Mouse (Mus musculus) E14TG2a.4 (cell line): Measurements from ENCODE around the gene Sec61b.
A peak's percentile ranks its signal among the peaks of the same experiment; 100 is the strongest.

ENCODE experiments used
- H3K27me3 ChIP-seq: 2 replicates; pipeline ENCODE4 v1.6.1; 2014; ENCODE audit warnings: low read length, control low read depth; ENCODE audit not compliant: insufficient read depth
- H3K36me3 ChIP-seq: 2 replicates; pipeline ENCODE4 v1.6.1; 2014; ENCODE audit warnings: low read length, control low read depth; ENCODE audit not compliant: insufficient read depth
- H3K4me1 ChIP-seq: replicated peaks from 2 replicates; pipeline ENCODE4 v1.6.1; 2014; ENCODE audit warnings: low read depth, low read length, control low read depth
- H3K4me3 ChIP-seq: replicated peaks from 2 replicates; pipeline ENCODE4 v1.5.1; 2014; ENCODE audit warnings: mild to moderate bottlenecking, low read length
- H3K9me3 ChIP-seq: 2 replicates; pipeline ENCODE4 v1.6.1; 2014; ENCODE audit warnings: low read length, control low read depth
- CTCF ChIP-seq: conservative IDR thresholded peaks from 2 replicates; pipeline ENCODE4 v1.5.1; 2014; ENCODE audit warnings: low read length
- NANOG ChIP-seq: IDR thresholded peaks from 2 replicates; pipeline ENCODE4 v1.6.1; 2014; ENCODE audit warnings: borderline replicate concordance, low read length, mixed read lengths
- POU5F1 ChIP-seq: IDR thresholded peaks from 2 replicates; pipeline ENCODE4 v1.6.1; 2014; ENCODE audit warnings: low read length, borderline replicate concordance

The Sec61b gene

DNA sequence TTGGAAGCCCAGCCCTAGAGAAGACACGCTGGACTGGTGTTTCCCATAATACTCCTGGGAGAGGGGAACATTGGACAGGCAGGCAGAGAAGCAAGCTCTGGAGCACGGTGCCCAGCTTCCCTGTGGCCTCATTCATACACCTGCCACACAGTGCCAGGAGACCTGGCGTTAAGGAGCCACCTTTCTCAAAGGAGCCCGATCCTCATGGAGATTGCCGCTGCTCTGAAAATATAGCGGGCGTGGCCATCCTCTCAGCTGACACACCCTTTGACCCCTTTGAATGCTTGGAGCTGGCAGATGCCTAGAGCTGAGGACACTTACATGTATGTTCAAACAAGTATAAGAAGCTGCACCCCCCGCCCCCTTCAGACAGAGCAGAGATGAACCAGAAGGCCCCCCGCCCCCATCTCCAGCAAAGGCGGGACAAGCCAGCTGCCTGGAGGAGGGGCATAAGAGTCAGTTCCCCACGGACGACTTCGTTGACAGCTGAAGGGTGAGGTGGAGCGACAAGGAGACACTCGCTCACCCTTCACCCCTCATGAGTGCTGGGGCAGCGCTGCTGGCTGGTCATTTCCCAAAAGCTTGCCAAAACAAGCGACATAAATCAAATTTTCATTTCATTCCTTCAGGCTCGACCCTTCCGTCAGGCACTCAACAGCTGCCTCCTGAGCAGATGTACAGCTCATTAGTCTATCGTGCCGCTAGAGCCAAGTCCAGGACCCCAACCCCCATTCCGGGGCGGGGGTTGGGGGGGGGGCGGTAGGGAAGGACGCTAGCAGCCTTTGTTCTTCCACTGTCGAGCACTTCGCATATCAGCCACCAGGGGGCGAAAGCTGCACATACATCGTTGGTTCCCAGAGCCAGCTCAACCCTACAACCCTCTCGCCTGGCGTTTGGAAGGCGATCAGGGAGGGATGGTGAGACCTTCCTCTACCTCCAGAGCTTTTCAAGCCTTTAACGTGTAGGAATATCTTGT is 36.8 kb upstream of the Sec61b start:
- no peaks in the 10 kb centered on the region for H3K36me3 ChIP-seq
- H3K4me1 ChIP-seq: peaks cover 21% of the 10 kb centered on the region
- peaks cover 11% of the 10 kb centered on the region for H3K9me3 ChIP-seq
- peaks cover 35% of the 10 kb centered on the region for H3K27me3 ChIP-seq
- no peak for TF ChIP-seq NANOG
- TF ChIP-seq CTCF: peak; percentile 58
- TF ChIP-seq POU5F1: no peak
- peak overlapping the region; percentile 64 for H3K4me3 ChIP-seq

GRCm38 (mm10) chr4:47438956-47439355 is 35.5 kb upstream of the Sec61b start:
- Histone ChIP-seq H3K4me3 (no peak overlapping the region), H3K4me1 (peaks cover 21% of the 10 kb centered on the region), H3K36me3 (no peaks in the 10 kb centered on the region), H3K9me3 (peaks cover 11% of the 10 kb centered on the region), H3K27me3 (peaks cover 35% of the 10 kb centered on the region)
- no peak for TF ChIP-seq CTCF
- no peak for TF ChIP-seq NANOG
- no peak for TF ChIP-seq POU5F1

GRCm38 (mm10) chr4:47440951-47441350 is 33.5 kb upstream of the Sec61b start:
- H3K4me1 ChIP-seq: peaks cover 14% of the 10 kb centered on the region
- H3K36me3 ChIP-seq: no peaks in the 10 kb centered on the region
- H3K27me3 ChIP-seq: peaks cover 18% of the 10 kb centered on the region
- no peak for TF ChIP-seq NANOG
- TF ChIP-seq POU5F1: no peak
- no peak for TF ChIP-seq CTCF
- H3K4me3 ChIP-seq: no peak overlapping the region
- peaks cover 11% of the 10 kb centered on the region for H3K9me3 ChIP-seq

GRCm38 (mm10) chr4:47448526-47448925 is 25.9 kb upstream of the Sec61b start:
- H3K36me3 ChIP-seq: no peaks in the 10 kb centered on the region
- 0 out of 2 replicates have a peak, but pooled peaks cover 7% of the 10 kb centered on the region for H3K27me3 ChIP-seq
- TF ChIP-seq POU5F1: no peak
- no peak for TF ChIP-seq CTCF
- TF ChIP-seq NANOG: no peak
- H3K4me3 ChIP-seq: no peak overlapping the region
- H3K9me3 ChIP-seq: no peaks in the 10 kb centered on the region
- peaks cover 10% of the 10 kb centered on the region for H3K4me1 ChIP-seq

- no peak for TF ChIP-seq CTCF
- TF ChIP-seq NANOG: no peak
- TF ChIP-seq POU5F1: no peak
Observed at GRCm38 (mm10) chr4:47449116-47449515, 25.3 kb upstream of the Sec61b start.

DNA sequence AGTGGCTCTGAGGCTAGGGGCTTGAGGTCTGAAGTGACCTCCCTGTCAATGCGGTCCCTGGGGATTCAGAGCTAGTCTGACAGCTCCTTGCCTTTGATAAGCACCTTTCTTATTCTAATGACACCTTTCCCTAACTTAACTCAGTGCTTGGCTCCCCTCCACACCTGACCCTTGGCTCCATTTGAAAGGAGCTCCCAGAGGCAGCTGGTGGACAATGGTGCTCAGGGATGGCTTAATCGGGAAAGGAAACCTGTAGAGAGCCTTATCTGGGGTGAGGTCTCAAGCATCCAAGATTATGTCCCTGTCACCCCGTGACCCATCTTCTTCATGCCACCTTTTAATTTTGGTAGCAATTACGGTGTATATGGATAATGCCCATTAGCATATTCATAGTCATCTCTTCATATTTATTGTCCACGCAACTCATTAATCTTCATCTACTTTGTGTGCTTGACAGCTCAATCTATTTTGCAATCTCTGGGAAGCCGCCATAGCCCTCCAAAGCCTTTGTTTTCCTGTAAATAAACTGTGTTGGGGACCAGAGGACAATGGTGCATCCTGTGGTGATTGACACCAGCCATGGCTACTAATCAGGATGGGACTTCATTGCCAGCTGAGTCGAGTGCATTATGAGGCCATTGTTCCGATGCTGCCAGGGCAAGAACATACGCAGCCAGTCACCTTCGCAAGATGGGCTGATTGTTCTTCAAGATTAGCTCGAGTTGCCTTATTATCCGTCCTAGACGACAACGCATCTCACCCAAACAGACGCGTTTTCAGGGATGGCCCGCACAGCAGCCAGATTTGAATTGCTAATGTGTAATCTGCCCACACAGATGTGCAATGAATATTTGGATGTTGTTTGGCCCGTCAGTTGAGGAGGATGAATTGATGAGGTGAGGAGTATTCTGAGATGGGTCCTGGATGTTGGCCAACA is 24.6 kb upstream of the Sec61b start:
- TF ChIP-seq NANOG (no peak), CTCF (no peak), POU5F1 (no peak)
- H3K4me3 ChIP-seq: no peak overlapping the region
- no peaks in the 10 kb centered on the region for H3K9me3 ChIP-seq
- 0 out of 2 replicates have a peak, but pooled peaks cover 7% of the 10 kb centered on the region for H3K27me3 ChIP-seq
- H3K4me1 ChIP-seq: peaks cover 10% of the 10 kb centered on the region
- H3K36me3 ChIP-seq: no peaks in the 10 kb centered on the region

More at GRCm38 (mm10) chr4:47449116-47449515, 25.3 kb upstream of the Sec61b start:
- Histone ChIP-seq H3K9me3 (no peaks in the 10 kb centered on the region), H3K4me1 (peaks cover 10% of the 10 kb centered on the region), H3K36me3 (no peaks in the 10 kb centered on the region), H3K4me3 (no peak overlapping the region), H3K27me3 (0 out of 2 replicates have a peak, but pooled peaks cover 7% of the 10 kb centered on the region)

DNA sequence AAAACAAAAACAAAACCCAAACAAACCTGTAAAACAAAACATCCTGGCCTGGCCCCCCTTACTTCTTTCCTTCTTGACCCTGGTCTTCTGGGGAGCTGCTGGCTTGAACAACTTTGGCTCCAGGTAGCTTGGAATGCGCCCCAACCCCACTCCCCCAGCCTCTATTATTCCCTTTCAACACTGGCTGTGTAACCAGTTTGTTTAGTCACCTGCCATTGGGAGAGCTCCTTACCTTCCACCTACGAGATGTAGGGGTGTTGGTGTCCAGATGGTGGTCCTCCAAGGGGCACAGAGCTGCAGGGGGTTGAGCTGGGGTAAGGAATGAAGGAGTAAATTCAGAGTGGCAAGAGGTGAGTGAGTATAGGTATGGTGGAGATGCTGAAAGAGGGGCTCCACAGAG is 7.3 kb upstream of the Sec61b start:
- TF ChIP-seq CTCF (no peak), POU5F1 (no peak), NANOG (no peak)
- H3K36me3 ChIP-seq: peaks cover 48% of the 10 kb centered on the region
- no peaks in the 10 kb centered on the region for H3K27me3 ChIP-seq
- 0 out of 2 replicates have a peak, but pooled peaks cover 7% of the 10 kb centered on the region for H3K4me1 ChIP-seq
- H3K9me3 ChIP-seq: peaks cover 28% of the 10 kb centered on the region
- H3K4me3 ChIP-seq: no peak overlapping the region

DNA sequence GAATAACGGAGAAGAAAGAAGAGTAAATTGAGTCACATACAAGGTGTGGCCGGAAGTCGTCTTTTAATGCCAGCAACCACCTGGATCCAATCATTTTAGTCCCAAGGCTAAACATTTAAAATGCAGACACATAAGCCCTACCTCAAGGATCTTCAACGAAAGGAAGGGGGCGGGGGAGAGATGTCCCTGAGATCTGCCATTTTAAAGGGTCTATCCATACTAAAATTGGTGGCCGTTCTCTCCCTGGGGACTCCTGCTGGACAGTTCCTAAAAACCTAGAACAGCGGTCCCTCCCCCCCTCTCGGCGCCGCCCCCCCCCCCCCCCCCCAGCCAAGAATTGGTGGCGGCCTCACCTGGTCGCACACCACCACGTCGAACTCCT is 881 bp upstream of the Sec61b start:
- H3K4me3 ChIP-seq: peak overlapping the region; percentile 97
- H3K27me3 ChIP-seq: no peaks in the 10 kb centered on the region
- peaks cover 30% of the 10 kb centered on the region for H3K4me1 ChIP-seq
- TF ChIP-seq NANOG (no peak), CTCF (no peak), POU5F1 (no peak)
- peaks cover 68% of the 10 kb centered on the region for H3K36me3 ChIP-seq
- peaks cover 18% of the 10 kb centered on the region for H3K9me3 ChIP-seq
